Mouse (Mus musculus) hematopoietic stem cell, adult 5-6 weeks (primary cell): Measurements from ENCODE around the gene Asb18. TPM values are rescaled to one million over a fixed set of nuclear protein-coding genes. Genes with fewer than 3 reads are reported as not detected.

Source experiments
- ATAC-seq, 2 experiments: fragments of 125-278 bp in 1 of 2; replicated peaks in 1 of 2; 2 replicates each; pipeline ENCODE4 v1.8.0; 2016 to 2017; ENCODE audit warnings: inconsistent platforms in 2 of 2, mild to moderate bottlenecking in 2 of 2, moderate number of reproducible peaks in 2 of 2, low read depth in 1 of 2, moderate TSS enrichment in 1 of 2; ENCODE audit not compliant: low FRiP score in 2 of 2, poor library complexity in 2 of 2, severe bottlenecking in 2 of 2, insufficient read depth in 1 of 2, low TSS enrichment in 1 of 2
- total RNA-seq: library from RNA; stranded (forward); fragments of 172-1452, 232-1000 nt; gene quantifications from 2 replicates; pipeline ENCODE4 v1.2.3, GENCODE M21; 2017

The Asb18 gene
- total RNA-seq, 1 experiment from 2014 or later = not detected

DNA sequence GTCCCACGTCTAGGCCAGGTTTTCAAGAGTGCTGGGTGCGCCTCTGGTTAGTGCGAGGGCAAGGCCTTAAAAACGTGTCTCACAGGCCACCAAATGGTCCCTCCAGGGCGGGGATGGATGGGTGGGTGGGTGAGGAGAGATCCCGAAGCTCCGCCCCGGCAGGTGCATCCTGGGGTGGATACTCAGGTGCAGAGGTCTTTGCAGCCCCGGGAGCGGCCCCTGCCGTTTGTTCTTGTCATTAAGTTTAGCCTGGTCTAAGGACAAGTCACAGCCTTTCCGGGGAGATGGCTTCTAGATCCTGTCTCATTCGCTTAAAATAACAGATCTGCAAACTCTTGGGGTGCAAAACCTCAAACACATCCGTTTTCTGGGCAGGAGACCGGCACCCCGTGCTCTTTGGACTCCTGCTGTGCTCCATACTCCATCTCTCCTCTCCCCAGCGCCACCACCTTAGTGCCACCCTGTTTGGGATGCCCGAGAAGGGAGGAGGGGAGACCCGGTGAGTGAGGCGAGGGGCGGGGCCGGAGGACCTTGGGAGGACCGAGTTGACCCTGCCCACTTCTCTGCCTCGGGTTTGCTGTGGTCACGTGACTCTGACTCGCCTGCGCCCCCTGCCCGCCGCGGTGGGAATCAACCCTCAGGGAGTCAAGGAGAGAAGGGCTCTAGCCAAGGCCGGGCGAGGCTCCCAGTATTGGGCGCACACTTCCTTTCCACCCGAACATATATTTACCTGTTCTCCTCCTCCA is 74.3 kb downstream of the Asb18 start:
- ATAC-seq = peak; percentile 58 to 76

DNA sequence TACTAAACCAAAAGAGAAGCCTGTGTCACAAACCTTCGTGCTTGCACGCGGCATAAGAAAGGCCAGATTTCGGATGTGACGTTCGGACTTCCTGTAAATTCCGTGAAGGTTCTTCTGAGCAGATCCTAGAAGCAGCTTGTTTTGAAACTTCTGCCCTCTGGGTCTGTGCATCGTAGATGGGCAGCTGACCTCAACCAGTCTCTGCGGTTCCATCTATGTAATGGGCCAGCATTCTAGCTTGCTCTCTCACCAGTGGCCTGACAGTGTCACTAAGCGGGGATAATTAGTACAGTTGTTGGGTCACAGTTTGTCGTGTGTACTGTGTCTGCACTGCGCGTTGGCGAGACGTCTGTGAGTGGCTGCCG is 74.9 kb downstream of the Asb18 start:
- peak in 1 of 2 experiments; percentile 17; a peak in 1 of 4 replicates for ATAC-seq

DNA sequence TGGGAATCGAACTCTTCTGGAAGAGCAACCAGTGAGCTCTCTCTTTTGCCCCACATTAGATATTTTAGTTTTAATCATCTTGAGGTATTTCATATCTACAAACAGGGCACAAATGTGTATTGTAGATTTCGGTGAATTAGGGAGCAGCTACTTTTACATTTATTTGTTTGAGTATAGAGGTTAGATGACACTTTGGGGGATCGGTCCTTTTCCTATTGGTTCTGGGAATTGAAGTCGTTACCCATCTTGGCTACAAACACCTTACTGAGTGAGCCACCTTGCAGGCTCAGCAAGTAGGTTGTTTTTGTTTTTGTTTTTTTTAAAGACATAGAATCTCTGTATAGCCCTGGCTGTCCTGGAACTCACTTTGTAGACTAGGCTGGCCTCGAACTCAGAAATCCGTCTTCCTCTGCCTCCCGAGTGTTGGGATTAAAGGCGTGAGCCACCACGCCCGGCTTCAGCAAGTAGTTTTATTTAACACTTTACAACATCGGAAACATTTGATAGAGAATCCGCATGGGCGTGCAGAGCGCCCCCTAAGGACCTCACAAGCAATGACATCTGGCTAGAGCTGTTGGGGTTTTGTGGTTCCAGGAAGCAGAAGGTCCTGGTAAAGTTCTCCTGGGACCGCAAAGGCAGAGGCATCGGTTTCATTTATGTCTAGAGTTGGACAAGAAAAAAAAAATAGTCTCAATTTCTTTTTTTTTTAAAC is 75.4 kb downstream of the Asb18 start:
- ATAC-seq = peak; percentile 34 to 37; a peak in 3 of 4 replicates

DNA sequence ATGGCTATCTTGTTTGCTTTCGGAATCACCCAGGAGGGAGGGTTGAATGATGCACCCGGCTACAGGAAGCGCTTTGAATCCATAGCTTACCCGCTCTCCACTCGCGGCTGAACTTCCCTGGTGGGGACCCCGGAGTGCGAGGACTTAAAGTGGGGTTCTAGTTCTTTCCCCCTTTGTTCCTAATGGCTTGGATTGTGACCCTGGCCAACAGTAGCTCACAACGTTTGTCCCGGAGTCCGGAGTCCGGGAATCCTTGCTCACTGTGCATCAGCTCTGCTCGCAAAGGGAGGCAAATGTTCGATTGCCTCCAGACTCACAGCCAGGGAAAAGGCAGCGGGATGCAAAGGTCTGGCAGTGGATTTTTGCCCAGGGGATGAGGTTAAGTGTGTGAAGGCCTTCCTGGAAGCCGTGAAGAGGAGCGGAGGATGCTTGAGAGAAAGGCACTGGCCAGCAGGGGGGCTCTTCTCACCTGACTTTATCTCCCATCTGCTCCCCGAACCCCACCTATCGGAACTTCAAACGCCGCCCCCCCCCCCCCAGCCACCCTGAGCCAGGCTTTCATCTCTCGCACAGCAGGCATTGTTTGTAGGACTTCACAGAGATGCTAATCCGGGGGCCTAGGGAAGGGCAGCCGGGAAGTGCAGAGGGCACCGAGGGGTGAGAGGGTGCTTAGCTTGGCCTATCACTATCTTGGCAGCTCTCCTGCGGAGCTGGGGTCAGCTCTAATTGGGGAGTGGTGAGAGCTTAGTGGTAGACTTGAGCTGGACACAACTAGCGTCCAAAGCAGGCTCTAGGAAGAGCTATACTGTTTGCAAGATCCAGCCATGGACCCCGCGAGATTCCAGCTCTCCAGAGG is 78.7 kb downstream of the Asb18 start:
- ATAC-seq = no peak

DNA sequence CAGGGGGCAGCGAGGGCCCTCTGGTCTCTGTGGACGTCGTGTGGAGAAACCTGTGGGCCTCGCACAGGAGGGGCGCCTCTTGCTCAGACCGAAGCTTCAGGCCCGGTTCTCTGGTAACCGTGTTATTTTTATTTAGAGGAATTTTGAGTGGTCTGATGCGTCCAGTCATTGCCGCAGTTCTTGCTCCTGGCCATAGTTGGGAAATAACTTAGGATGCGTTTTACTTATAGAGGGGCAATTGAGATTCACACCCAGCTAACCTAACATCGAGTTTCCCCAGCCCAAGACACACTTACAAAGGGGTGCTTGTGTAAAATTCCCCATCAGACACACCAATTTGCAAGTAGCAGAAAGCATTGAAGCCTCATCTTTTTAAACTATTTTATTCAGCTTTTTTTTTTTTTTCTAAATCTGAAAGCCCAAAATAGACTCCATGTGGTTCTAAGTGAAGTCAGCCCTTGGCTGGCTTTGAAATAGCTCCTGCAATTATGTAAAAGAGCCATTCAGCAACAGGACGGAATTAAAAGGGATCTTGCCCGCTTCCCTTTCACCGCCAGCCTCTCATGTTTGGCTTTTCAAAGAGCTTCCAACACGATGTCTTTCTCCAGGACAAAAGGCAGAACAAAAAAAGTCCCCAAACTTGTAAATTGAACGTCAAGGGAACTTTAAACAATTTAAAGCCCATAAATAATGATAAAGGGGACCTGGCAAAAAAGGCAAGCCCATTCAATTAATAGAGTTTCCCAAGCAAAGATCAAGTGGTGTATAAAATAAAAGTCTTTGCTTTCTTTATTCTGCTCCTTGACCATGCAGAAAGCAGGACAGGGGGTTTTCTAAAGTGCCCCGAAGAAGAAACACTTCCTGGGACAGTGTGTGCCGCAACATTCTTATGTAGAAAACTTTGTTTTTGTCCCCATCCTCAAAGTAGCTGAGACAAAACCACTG is 79.9 kb downstream of the Asb18 start:
- ATAC-seq = no peak

DNA sequence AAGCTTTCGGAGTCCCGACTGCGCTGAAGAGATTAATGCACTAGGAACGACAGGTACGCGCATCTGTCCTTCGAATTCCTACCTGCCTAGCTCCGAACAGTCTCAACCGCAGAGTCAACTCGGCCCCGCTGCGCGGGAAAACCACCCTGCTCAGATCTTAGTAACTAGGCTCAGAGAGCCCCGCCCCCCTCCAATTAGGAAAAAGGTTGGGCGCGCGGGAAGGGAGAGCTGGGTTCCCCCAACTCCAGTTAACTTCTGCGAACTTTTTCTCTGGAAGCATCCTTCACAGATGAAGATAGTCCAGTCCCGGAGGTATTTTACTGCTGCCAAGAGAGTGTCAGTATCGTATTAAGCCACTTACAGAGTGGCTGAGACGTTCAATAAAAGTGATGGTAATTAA is 80.7 kb downstream of the Asb18 start:
- no peak for ATAC-seq

DNA sequence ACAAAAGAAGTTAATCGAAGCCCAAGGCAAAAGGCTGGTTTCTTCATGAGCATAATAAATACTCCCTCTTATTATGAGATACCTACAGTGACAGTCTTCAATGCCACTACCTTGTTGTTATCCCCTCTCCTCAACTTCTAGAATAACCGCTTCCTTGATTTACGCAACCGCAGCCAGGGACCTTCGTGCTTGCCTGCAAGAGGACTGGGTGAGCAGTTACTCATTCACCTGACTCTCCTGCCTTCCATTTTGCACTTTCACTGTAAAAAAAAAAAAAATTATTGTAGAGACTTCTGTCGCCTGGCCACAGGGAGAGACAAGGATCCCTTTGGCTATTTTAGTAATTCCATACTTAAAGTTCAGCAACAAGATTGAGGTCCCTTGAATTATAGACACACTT is 81.4 kb downstream of the Asb18 start:
- ATAC-seq = no peak

DNA sequence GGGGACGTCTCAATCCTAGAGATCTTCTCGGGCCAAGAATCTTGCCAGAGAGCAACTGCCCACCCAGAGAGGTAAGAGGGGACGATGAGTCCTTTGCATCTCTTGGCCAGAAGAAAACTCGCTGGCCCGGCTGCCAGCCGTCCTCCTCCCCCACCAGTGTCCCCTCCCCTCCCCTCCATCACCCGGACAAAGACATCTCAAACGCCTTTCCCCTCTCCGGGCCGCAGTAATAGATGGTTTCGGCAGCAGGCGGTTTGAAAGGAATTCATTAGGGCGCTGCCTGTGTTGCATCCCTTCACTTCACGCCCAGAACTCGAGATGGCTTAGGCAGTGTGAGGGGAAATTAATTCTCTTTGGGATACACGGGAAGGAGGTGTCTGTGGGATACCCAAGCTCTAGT is 81.8 kb downstream of the Asb18 start:
- no peak for ATAC-seq

DNA sequence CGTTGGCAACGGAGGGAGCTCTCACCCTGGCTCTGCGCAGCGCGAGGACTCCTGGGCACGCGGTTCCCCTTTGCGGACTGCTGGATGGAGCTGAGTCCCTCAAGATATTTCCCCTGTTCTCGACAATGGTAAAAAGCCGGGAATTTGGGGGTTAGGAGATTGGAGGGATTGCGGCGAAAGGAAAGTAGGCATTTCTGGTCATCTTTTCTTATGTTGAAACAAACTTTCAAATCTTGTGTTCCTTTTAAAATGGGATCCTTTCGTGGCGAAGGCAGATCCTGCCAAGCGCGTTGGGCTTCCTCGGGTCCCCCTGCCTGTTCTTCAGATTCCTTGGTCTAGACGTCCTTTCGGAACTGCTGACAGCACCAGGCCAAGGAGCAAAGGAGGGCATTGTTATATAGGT is 82.4 kb downstream of the Asb18 start:
- no peak for ATAC-seq

DNA sequence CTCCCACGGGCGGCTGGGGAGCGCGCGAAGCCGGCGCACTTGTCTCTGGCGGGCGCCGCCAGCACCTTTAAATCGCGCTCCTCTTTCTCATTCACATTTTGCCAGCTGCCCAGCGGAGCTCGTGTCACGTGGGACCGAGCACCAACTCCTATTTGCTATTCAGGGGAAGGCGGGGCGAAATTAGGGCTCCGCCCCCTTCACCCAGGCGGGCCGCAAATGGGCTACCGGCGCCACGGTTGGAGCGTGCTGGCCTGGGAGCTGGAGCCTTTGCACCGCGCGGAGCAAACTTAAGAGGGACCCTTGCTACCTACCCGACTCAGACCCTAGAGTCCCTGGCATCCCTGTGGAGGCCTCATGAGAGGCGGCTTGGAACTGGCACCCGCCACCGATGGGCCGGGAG is 83.3 kb downstream of the Asb18 start, which contains the start of gene Gbx2:
TSS of gene Gbx2 (minus strand) at position 60 of the 400 bp plus-strand sequence.
- ATAC-seq = peak; percentile 57 to 68

DNA sequence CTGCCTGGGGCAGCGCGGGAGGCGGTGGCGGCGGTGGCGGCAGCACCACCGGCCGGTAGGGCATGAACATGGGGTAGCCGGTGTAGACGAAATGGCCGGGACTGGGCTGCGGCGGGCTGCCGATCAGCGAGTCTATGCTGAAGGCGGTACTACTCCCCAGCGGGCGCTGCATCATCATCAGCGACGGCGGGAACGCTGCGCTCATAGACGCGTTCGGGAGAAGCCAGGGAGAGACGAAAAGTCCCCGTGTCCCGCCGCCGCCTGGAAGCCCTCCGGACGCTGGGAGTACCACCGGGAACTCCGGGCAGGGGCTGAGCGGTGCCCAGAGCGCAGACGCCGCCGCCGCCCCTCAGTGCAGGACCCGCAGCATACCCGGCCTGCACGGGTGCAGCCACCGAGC is 83.9 kb downstream of the Asb18 start:
- ATAC-seq = no peak

DNA sequence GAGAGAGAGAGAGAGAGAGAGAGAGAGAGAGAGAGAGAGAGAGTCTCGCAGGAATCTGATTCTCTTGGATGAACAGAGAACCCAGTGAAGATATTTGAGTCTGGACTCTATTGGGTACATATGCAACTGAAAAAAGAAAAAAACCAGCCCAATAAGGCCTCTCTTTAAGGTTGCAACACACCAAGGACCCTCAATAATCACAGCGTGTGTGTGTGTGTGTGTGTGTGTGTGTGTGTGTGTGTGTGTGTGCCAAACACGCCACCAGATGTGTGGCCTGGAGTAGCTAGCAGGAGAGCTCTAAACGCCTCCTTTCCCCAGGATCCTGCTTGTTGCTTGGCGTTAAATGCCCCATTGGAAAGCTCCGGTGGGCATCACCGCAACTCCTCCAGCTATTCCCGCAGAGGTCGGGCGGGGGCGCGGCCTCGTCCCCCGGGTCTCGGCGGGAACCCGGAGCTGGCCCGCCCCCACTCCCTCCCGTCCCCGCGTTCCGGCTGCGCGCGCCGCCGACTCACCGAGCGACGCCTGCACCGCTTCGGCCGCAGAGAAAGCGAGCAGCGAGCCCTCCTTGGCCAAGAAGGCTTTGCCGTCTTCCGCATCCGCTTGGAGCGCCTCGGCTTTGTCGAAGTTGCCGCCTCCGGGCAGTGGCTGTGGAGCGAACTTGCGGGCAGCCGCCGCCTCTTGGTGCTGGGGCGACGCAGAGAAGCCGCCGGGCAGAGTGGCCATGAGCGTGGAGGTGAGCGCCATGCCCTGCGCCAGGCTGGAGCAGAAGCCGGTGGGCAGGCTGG is 84.6 kb downstream of the Asb18 start:
- ATAC-seq = peak in 1 of 2 experiments; percentile 38; a peak in 1 of 4 replicates

DNA sequence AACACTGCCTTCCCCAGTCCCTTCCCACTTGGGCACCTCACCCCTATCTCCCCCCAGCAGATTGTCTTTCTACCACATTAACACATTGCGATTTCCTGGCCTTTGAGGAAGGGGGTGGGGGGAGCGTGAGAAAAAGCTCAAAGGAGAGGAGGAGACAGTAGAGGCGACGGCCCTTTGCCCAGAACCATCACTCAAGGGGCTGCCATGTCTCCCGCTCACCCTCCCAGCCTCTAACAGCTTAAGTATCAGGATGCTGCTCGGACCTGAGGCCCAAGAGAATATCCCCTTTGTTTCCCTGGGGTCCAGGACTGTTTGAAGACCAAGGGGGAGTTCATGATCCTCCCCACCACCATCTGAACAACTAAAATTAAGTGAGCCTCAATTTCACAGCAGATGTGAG is 85.3 kb downstream of the Asb18 start:
- no peak for ATAC-seq

DNA sequence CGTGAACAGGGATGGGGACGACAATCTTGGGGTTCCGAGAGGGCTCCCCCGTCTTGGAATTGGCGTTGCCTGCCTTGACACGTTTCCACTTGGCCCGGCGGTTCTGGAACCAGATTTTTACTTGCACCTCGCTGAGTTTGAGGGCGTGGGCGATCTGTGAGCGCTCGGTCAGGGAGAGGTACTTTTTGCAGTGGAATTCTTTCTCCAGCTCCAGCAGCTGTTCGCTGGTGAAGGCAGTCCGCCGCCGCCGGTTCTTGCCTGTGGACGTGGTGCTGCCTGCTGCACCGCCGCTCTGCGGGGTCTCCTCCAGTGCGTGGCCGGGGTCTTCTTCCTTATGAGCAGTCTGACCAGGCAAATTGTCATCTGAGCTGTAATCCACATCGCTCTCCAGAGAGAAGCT is 85.8 kb downstream of the Asb18 start:
- ATAC-seq = no peak

DNA sequence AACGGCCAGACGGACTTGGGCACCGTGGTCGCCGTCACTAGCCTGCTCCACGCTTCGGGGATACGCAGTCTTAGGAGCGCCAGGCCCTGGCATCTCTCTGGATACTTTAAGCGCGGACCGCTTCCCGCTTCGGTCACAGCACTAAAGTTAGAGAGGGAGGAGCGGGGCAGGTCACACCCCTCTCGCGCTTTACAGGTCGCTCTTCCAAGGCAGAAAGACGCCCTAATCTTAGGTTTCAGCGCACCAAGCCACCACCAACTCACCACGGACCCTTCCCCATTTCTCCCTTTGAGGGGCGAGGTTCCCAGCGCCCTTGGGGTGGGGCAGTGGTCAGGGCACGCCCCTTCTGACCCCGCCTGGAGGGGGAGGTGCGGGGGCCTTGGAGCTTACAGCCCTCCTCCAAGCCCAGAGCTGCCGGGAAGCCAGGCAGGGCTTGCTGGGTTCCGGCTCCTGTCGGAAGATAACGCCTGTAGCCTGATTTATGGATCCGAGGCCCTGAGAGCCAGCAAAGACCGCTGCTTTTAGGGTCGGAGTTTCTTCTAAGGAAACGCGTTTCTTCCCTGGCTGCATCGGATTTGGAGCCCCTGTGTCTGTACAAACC is 87.3 kb downstream of the Asb18 start:
- peak; percentile 46 to 70 for ATAC-seq

DNA sequence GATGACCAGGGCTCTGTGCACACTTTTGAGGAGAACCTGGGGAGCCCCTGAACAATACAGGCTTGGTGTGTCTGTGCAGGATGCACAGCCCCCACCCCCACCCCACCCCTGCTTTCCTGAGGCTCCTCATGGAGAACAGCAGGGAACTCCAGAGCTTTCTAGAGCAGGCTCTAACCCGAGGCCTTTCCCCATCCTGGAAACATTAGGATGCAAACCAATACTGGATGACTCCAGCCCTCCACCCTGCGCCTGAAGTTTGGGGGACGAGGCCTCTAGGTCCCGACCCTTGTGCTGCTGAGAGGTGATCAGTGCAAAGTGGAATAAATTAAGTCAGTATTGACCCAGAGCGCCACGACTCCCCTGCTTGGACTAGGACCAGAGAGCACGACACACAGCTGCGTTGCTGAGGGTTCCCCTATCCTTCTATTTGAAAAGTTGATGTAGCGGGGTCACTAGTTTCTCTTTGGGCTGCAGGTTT is 87.8 kb downstream of the Asb18 start:
- no peak for ATAC-seq
